Mouse (Mus musculus) layer of hippocampus, postnatal 36 days (tissue): ENCODE results near the gene Ace. TPM values are rescaled to one million over a fixed set of nuclear protein-coding genes. Genes with fewer than 3 reads are reported as not detected.

ENCODE experiments used
- total RNA-seq, 2 experiments: library from RNA; stranded (reverse); gene quantifications; 2 replicates each; pipeline ENCODE4 v1.2.3; 2021

Ace gene
- total RNA-seq, 2 experiments from 2014 or later, result 5.0 to 8.1 TPM

Other genes starting within 250 kb of the Ace start
- gene Cyb561, start 14.6 kb upstream of the Ace start, total RNA-seq, result 10 to 100 TPM; 47.8 to 50.0 TPM
- not detected for gene Ace3, start 26.7 kb downstream of the Ace start, total RNA-seq
- 1 to 10 TPM in 1 of 2 experiments, under 1 TPM in 1; 0.99 to 1.0 TPM for gene Kcnh6, start 40.2 kb downstream of the Ace start, total RNA-seq
- 100 to 1,000 TPM; 137 to 141 TPM for gene Dcaf7, start 68.9 kb downstream of the Ace start, total RNA-seq
- gene Taco1, start 98.1 kb downstream of the Ace start, total RNA-seq, result 10 to 100 TPM; 19.7 to 20.1 TPM
- 10 to 100 TPM; 29.3 to 33.8 TPM for gene Map3k3, start 116.7 kb downstream of the Ace start, total RNA-seq
- gene Gm10840, start 192.9 kb downstream of the Ace start, total RNA-seq, result 1 to 10 TPM in 1 of 2 experiments, not detected in 1; 2.2 TPM
- 100 to 1,000 TPM; 138 to 144 TPM for gene Limd2, start 192.9 kb downstream of the Ace start, total RNA-seq
- 10 to 100 TPM; 27.5 to 29.9 TPM for gene Strada, start 234.2 kb downstream of the Ace start, total RNA-seq
- 100 to 1,000 TPM in 1 of 2 experiments, 10 to 100 TPM in 1; 82.8 to 101 TPM for gene Ccdc47, start 248.4 kb downstream of the Ace start, total RNA-seq
- gene Ddx42, start 249.0 kb downstream of the Ace start, total RNA-seq, result 10 to 100 TPM; 69.9 to 70.9 TPM